Mouse (Mus musculus): ENCODE results near the gene Faap24.

The Faap24 gene

DNA sequence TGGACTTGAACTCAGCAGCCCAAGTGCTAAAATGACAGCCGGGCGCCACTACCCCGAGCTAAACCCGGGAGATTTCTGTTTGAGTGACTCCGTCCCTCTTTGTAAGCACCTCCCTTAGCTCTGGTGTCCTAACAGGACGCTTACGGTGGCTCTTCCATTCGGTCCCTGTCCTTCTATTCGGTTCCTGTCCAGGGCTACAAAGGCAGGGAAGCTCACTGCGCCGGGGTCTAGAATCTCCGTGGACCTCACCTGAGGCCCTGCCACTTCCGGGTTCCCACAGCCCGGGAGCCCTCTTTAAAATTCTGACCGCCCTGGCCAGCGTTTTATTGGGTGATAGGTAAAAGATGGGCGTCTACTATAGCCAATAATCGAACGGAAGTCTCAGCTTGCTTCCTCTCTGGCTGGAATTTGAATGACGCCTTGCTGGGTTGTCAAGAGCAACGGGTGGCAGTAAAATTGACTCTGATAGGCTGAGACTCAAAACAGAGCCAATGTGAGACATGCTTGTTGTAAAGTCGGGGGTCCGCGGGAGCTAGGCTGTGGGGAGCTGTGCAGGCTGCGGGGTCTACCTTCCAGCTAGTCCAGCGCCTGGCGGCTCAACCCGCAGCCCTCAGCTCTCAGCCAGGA lies at the start of gene Faap24, which contains the start of gene Cep89:
Faap24 (minus strand) TSS at position 295 of the 627 bp plus-strand sequence.
Cep89 (plus strand) TSS at position 494 of the 627 bp plus-strand sequence.
- DNase-seq, result peak; percentile 94 to 95

DNA sequence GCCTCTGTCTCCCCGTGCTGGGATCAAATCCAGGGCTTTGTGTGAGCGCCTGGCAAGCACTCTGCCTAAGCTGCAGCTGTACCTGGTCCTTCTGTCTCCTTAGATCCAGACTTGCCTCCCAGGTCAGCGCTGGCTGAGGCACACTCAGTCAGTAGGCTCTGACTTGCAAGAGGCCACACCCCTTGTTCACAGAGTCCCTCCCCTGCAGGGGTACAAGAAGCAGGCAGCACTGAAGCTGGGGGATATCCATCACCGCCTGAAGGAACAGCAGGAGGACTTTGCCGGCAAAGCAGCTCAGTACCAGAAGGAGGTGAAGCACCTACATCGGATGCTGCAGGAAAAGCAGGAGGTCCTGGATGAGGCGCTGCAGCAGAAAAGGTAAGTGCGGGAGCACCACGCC lies 38.6 kb upstream of the Faap24 start:
- no peak for DNase-seq

- DNase-seq, result no peak
Observed at GRCm38 (mm10) chr7:35428146-35428545, 31.5 kb upstream of the Faap24 start.

DNA sequence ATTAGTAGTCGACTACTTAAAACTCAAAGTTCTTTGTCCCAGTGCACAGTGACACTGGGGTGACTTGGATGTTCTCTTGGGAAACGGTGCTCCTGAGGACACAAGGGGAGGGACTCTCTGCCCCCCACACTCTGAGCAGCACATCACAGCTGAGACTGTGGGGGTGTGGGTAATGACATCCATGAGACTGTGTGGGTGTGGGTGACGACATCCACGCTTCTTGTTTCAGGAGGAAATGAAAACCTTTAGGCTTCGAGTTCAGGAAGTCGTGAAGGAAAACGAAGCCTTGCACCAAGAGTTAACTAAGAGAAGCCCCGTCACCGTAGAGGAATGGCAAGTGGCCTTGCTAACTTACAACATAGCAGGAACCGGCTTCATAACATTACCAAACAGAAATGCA lies 26.4 kb upstream of the Faap24 start:
- no peak for DNase-seq

DNA sequence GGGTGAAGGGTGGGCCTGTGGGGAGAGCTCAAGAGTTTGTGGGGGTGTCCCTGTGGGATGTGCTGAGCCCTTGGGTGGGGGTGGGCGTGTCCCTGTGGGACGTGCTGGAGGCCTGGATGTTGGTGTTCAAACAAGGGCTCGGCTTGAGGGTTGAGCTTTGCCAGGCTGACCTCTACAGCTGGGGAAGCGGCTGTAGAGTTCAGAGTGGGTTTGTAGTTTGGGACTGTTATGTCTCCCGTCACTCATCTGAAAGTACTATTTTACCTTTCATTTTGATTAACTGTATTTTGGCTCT lies 20.0 kb upstream of the Faap24 start:
- DNase-seq, result no peak

GRCm38 (mm10) chr7:35415801-35416653 lies 19.4 kb upstream of the Faap24 start:
- no peak for DNase-seq

DNA sequence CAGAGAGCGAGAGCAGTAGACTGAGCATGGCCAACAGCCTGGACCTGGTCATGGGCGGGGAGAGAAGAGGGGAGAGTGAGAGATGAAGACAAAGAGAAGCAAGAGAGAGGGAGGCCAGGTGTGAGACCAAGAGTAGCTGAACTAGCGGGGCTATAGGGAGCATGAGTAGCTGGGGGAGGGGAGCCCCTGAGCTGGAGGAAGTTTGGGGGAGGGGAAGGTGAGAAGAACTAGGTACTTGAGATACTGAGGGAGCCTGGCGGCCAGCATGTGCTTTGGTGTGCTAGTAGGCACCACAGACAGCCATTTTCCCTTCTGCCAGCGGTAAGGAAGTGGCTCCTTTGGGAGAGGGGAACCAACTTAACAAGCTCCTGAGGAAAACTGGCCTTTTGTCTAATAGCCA lies 18.6 kb upstream of the Faap24 start:
- DNase-seq, result no peak

DNA sequence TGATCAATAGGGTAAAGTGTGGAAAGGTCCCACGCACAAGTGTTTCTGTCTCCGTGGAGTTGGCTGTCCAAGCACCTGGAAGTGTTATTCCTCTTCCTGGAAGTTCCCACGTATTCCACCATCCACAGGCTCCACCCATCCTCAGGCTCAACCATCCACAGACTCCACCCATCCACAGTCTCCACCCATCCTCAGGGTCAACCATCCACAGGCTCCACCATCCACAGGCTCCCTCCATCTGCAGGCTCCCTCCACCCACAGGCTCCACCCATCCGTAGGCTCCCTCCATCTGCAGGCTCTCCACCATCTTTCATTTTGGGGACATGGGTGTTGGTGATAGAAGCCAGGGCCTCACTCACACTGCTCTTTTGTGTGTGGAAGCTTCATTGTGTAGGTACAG lies 4.5 kb upstream of the Faap24 start:
- no peak for DNase-seq

DNA sequence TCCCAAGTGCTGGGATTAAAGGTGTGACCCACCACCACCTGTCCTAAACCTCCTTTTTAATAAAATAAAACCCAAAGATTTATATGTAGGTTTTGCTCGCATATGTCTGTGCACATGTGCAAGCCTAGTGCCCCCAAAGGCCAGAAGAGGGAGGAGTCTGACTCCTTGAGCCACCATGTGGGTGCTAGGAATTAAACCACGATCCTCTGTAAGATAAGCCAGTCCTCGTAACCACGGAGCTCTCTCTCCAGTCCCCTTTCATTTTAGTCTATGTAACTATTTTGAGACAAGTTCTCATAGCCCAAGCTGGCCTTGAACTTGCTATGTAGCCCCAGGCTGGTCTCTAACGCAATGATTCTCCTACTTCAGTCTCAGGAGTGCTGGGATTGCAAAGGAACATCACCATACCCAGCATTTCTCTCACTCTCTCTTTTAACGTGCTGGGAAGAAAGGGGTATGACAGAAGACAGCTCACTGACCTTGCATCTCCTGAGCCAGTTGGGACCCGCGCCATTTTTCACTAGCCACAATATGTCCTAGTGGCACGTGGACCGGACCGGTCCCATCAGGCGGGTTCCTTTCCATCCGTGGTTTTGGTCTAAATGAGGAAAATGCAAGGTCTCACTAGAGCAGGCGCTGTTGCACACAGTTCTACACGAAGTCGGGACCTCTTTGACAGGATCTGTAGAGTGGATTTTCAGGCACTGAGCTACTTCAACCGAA lies 741 bp downstream of the Faap24 start:
- peak; percentile 33 to 41 for DNase-seq

DNA sequence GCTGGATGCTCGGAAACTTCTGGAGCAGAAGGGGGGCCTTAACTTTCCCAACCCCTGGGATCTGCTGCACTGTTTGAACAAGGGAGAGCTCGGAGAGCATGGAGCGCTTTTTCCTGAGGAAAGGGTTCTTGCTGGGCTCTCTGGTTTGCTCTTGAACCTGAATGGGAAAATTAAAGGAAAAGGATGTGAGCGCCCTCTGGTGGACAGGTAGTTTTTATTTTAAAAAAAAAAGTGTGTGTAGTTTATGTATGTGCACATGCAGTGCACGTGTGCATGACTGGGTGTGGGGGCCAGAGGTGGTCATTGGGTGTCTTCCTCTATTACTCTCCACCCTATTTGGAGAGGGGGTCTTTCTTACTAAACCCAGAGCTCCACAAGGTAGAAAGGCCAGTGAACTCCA lies 3.7 kb downstream of the Faap24 start:
- peak; percentile 38 to 46 for DNase-seq

DNA sequence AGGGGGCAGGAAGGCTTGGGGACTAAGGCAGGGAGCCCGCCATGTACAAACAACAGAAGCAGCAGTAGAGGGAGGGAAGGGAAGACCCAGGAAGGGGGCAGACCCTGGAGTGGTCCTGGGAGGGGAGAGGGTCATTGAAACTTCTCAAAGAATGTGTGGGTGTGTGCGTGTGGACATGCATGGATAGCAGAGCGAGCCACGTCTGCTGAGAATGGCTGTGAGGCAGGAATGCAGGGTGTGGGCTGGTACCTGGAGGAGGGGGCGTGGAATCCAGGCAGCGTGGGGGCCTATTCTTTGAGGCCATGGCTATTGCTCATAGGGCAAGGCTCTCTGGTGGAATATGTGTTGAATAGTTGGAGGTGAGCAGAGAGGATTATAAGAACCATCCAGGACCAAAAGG lies 7.9 kb downstream of the Faap24 start:
- no peak for DNase-seq

GRCm38 (mm10) chr7:35386525-35386952 lies 10.1 kb downstream of the Faap24 start:
- no peak for DNase-seq

DNA sequence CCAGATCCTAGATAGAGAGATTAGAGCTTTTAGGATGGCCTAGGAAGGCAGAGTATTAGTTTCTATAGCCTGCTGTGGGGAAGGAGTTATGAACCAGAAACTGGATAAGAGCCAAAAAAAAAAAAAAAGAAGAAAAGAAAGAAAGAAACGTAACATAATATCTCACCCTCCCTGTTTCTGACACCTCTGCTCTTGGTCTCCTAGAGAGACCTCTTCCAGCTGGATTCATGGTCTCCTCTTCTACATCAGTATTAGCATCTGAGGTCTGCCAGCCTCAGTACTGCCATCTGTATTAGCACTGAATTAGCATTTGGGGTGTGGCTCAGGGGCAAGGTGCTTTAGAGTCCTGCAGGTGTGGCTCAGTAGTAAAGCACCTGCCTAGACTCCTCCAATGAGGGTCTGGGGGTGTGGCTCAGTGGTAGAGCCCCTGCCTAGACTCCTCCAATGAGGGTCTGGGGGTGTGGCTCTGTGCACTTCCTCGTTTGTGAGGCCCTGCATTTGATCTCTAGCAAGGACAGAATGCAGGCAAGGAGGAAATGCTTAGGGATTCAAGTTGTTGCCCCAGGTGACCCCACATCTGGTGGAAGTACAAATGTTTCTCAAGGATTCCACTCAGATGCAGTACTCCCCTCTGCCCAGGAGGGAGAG lies 13.8 kb downstream of the Faap24 start:
- DNase-seq, result no peak

DNA sequence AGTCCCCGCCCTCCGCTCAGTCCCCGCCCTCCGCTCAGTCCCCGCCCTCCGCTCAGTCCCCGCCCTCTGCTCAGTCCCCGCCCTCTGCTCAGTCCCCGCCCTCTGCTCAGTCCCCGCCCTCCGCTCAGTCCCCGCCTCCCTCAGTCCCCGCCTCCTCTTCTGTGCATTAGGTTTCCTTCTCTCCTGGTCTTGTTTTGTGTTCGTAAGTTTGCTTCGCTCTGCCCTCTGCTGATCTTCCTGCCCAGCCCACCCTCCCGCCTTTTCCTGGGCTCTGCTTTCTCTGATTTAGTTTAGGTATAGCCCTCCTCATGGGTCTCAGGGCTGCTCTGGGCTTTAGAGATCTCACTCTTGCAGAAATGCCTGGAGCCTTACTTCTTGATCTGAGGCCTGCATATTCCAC lies 14.8 kb downstream of the Faap24 start:
- DNase-seq, result no peak

DNA sequence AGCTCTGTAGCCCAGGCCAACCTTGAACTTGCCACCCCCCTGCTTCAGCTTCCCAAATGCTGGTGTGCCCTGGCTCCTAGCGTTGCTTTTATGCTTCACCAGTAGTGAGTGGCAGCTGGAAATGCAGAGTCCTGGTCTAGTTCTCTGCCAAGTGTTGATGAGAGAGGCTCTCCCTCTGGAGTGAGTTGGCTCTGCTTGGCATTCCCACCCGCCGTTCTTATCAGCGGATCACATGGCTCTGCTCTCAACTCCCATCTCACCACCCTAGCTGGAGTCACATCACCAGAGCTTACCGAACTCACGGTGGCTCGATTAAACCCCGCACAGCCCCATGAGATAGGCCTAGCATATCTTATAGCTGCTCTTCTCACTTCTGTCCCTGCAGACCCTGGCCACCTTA lies 16.3 kb downstream of the Faap24 start:
- DNase-seq, result no peak

DNA sequence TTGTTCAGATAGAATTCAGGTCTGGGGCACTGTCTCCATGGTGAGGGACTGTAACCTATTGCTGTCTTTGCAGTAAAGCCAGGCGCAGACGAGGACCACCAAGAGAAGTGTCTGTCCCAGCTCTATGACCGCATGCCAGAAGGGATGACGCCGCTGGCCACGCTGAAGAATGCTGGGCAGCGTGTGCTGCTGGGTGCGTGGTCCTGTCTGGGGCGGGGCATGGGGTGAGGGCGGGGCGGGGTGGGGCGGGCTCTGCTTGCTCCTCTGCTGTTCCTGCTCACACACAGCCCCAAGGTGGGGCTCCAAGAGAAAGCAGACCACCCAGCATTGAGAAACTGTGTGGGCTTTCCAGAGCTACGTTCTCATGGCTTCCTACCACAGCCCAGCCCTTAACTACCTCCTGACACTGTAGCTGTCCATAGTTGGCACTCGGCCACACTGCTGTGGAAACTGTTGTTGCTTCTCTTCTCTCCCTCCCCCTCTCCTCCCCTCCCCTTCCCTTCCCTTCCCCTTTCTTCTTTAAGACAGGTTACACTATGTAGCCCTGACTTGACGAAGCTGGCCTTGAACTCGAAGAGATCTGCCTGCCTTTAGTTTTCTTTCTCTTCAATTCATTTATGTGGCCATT lies 17.0 kb downstream of the Faap24 start:
- DNase-seq, result no peak

DNA sequence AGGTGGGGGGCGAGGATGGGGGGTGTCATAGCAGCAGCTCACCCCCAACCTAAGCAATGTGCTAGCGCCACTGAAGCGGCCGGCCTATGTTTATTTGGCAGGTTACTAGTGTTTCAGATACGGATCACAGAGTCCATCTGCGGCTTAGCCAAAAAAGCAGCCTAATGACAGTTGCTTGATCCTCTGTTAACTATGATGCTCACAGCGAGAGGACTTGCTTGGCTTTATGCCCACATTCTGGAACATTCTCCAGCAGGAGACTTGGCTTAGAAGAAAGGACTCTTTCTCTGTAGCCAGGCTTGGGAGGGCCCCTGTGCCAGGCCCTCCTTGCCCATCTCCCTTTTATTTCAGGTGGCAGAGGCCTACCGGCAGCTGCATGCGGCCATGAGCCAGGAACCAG lies 20.0 kb downstream of the Faap24 start:
- peak; percentile 51 to 62 for DNase-seq

DNA sequence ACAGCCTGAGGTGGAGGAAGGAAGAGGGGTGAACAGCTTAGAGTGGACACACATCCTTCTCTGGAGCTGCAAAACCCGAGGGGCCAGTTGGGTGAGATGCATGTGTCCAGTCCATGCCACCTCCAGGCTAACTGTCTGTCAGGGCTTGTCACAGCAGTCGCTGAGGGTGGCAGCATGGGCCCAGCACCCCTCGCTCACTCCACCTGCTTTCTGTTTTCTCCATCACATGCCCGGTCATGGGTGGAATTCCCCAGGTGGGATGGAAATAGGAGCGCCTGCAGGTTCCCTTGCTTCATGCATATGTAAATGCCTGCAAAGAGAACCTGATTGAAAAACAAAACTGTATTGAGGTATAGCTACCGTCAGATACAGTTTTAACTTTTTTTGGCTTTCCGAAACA lies 22.4 kb downstream of the Faap24 start:
- no peak for DNase-seq

DNA sequence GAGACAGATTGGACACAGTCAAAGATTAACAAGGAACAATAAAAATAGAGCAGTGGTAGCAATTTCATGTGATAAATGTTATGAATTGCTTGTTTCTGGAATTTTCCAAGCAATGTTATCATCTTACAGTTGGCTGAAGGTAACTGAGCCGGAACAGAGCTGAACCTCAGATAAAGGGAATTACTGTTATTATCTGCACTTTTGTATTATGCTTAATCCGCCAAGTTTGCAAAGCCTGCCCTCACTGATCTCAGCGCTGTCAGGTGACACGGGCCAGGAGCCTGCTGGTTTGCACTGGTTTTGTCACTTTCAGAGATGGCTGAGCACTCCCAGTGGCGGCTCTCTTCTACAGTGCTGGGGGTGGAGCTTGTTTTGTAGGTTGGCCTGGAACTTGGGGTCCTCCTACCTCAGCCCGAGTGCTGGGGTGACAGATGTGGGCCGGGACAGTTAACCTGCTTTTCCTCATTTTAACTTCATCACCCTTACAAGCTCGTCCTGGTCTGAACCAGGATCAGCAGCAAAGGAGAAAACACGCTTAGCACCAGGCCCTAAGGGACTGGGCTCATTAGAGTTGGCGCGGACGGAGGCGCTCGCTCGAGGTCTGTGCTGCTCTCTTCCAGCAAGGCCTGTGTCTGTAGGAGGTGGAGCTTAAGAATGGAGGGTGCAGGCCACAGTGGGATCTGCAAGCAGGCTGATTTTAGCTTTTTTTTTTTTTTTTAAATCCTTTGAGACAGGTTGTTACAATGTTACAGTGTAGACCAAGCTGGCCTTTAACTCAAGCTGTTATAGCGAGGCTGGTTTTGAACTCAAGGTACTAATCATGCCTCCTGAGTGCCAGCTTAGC lies 23.3 kb downstream of the Faap24 start:
- DNase-seq, result no peak

- no peak for DNase-seq
Observed at GRCm38 (mm10) chr7:35372483-35373017, 24.1 kb downstream of the Faap24 start.

DNA sequence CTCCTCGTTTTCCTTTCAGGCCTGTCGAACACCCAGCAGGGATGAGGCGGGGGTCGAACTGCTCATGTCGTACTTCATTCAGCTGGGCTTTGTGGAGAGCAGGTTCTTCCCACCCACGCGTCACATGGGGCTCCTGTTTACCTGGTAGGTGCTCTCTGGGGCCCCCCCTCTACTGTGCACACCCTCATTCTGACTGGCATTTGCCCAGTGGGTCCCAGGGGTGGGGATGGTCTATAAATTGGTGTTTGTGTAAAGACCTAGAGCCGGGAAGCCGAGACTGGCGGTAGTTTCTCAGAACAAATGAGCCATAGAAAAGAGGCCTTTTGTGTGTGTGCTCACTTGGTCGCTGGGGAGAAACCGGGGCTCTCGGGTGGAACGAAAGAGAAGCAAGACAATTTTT lies 25.5 kb downstream of the Faap24 start:
- DNase-seq, result no peak
